Mouse (Mus musculus): ENCODE measurements around the gene Phgr1.

The Phgr1 gene

GRCm38 (mm10) chr2:118805756-118806155 lies 33.2 kb downstream of the Phgr1 start:
- no peaks in the 10 kb centered on the region for H3K9me3 ChIP-seq (ENCODE audit: low read length)
- TF ChIP-seq NANOG (IDR thresholded peaks at IDR 0.05; ENCODE audit: borderline replicate concordance, low read length) (no peak), POU5F1 (IDR thresholded peaks at IDR 0.05; ENCODE audit: borderline replicate concordance, low read length) (no peak)
- H3K27me3 ChIP-seq (ENCODE audit: insufficient read depth, low read length) = peaks cover 8% of the 10 kb centered on the region
- H3K4me3 ChIP-seq (replicated peaks; ENCODE audit: low read length) = no peak overlapping the region
- peaks cover 2% of the 10 kb centered on the region; the same call in 1 of the 2 replicates for H3K4me1 ChIP-seq (replicated peaks; ENCODE audit: low read depth, low read length)
- no peaks in the 10 kb centered on the region for H3K36me3 ChIP-seq (ENCODE audit: insufficient read depth, low read length)

DNA sequence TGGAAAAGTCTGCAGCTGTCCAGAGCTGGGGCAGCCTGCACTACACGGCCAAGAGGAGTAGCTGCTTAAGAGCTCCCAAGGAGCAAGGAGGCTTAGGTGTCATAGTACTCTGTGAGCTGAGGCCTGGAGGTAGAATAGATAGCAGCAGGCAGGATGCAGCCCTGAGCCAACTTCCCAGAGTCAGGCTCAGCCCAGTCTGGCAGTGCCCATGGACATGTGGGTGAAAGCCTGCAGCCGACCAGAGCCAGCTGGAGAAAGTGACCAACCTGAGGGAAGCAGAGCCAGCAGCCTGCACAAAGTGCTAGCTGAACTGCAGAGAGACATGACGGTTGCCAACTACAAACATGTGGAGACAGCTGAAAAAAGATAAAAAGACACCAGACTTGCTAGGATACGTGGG lies 34.3 kb downstream of the Phgr1 start:
- no peak for TF ChIP-seq POU5F1 (IDR thresholded peaks at IDR 0.05; ENCODE audit: borderline replicate concordance, low read length)
- TF ChIP-seq CTCF (conservative IDR thresholded peaks at IDR 0.05; ENCODE audit: low read length) = no peak
- no peak for TF ChIP-seq NANOG (IDR thresholded peaks at IDR 0.05; ENCODE audit: borderline replicate concordance, low read length)
- Histone ChIP-seq H3K4me1 (replicated peaks; ENCODE audit: low read depth, low read length) (peaks cover 4% of the 10 kb centered on the region; the same call in 1 of the 2 replicates), H3K9me3 (ENCODE audit: low read length) (no peaks in the 10 kb centered on the region), H3K27me3 (ENCODE audit: insufficient read depth, low read length) (peaks cover 14% of the 10 kb centered on the region), H3K36me3 (ENCODE audit: insufficient read depth, low read length) (no peaks in the 10 kb centered on the region), H3K4me3 (replicated peaks; ENCODE audit: low read length) (no peak overlapping the region)

GRCm38 (mm10) chr2:118810861-118811260 lies 38.3 kb downstream of the Phgr1 start:
- no peaks in the 10 kb centered on the region for H3K9me3 ChIP-seq (ENCODE audit: low read length)
- TF ChIP-seq POU5F1 (IDR thresholded peaks at IDR 0.05; ENCODE audit: borderline replicate concordance, low read length) (no peak), CTCF (conservative IDR thresholded peaks at IDR 0.05; ENCODE audit: low read length) (no peak), NANOG (IDR thresholded peaks at IDR 0.05; ENCODE audit: borderline replicate concordance, low read length) (no peak)
- peaks cover 15% of the 10 kb centered on the region for H3K4me1 ChIP-seq (replicated peaks; ENCODE audit: low read depth, low read length)
- no peak overlapping the region for H3K4me3 ChIP-seq (replicated peaks; ENCODE audit: low read length)
- peaks cover 15% of the 10 kb centered on the region for H3K27me3 ChIP-seq (ENCODE audit: insufficient read depth, low read length)
- peaks cover under 1% of the 10 kb centered on the region; the same call in 1 of the 2 replicates for H3K36me3 ChIP-seq (ENCODE audit: insufficient read depth, low read length)

DNA sequence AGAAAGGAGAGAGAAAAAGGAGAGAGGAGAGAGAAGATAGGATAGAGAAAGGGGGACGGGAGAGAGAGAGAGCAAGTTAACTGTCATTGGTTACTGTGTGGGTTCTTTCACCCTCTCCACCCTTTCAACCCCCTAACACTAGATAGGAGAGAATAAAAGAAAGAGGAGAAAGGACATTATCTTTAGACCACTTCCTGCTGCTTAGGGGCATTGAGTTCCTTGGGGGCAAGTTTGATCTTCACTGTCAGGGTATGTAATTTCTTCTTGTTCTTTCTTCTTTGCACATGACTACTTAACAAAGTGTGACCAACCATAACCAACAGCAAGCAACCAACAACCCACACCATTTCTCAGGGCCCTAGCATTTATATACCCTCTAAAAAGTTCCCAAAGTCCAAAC lies 40.2 kb downstream of the Phgr1 start:
- peaks cover 12% of the 10 kb centered on the region for H3K27me3 ChIP-seq (ENCODE audit: insufficient read depth, low read length)
- peaks cover 16% of the 10 kb centered on the region for H3K36me3 ChIP-seq (ENCODE audit: insufficient read depth, low read length)
- H3K9me3 ChIP-seq (ENCODE audit: low read length) = no peaks in the 10 kb centered on the region
- H3K4me1 ChIP-seq (replicated peaks; ENCODE audit: low read depth, low read length) = peaks cover 16% of the 10 kb centered on the region
- TF ChIP-seq NANOG (IDR thresholded peaks at IDR 0.05; ENCODE audit: borderline replicate concordance, low read length) (no peak), POU5F1 (IDR thresholded peaks at IDR 0.05; ENCODE audit: borderline replicate concordance, low read length) (no peak), CTCF (conservative IDR thresholded peaks at IDR 0.05; ENCODE audit: low read length) (no peak)
- no peak overlapping the region for H3K4me3 ChIP-seq (replicated peaks; ENCODE audit: low read length)

DNA sequence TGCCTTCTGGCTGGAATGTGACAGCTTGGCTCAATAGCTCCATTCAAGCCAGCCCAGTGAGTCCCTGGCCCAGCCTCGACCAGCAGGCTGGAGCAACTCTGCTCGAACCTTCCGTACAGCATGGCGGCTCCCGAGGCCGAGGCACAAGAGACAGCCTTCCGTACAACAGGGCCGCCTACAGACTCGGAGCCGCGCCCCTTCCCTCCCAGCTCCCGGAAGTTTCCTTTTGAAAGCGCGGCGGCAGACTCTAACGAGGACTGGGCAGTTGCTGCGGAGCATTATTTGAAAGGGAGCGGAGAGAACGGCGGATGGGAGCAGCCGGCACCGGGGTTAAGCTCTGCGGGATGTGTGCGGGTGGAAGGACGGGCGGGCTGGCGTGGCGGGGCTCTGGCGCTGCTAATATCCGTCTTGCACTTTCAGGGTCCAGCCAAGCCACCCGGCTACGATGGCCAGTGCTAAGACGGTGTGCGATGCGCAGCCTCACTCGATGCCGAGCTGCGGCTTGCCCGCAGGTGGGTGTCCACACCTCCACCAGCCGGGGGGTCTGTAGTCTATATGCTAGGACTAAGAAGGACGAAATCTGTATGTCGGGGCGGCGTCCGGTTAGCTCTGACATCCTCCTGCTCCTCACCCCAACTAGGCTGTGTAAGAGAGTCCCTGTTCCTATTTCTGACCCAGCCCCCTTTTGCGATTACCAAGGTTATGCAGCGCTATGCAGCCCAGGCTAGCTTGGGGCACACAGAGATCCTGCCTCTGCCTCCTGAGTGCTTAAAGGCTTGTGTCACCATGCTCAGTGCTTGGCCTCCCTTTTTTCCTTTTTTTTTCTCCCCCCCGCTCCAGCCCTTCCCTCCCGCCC lies 41.6 kb downstream of the Phgr1 start, which contains the start of gene Knstrn:
TSS of gene Knstrn (plus strand) at position 23 of the 856 bp plus-strand sequence.
- H3K9me3 ChIP-seq (ENCODE audit: low read length) = 0 out of 2 replicates have a peak, but pooled peaks cover 1% of the 10 kb centered on the region
- peak within 1 kb of the TSS; percentile 93 for H3K4me3 ChIP-seq (replicated peaks; ENCODE audit: low read length)
- peaks cover 30% of the 10 kb centered on the region for H3K36me3 ChIP-seq (ENCODE audit: insufficient read depth, low read length)
- peaks cover 16% of the 10 kb centered on the region for H3K4me1 ChIP-seq (replicated peaks; ENCODE audit: low read depth, low read length)
- peaks cover 12% of the 10 kb centered on the region for H3K27me3 ChIP-seq (ENCODE audit: insufficient read depth, low read length)
- TF ChIP-seq CTCF (conservative IDR thresholded peaks at IDR 0.05; ENCODE audit: low read length) (no peak), NANOG (IDR thresholded peaks at IDR 0.05; ENCODE audit: borderline replicate concordance, low read length) (no peak), POU5F1 (IDR thresholded peaks at IDR 0.05; ENCODE audit: borderline replicate concordance, low read length) (no peak)

DNA sequence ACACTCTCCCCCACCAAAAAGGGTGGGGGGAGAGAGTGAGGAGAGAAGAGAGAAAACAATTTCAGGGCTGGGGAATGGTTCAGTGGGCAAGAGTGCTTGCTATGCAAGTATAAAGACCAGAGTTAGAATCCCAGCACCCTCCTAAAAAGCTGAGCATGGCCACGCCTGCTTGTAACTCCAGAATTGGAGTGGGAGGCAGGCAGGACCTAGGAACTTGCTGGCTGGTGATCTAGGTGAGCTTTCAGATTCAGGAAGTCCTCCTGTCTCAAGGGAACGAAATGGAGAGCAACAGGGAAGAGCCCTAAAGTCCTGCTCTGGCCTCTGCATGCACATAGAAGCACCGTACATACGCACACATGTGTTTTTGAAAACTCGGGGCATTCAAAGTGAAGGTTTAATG lies 50.2 kb downstream of the Phgr1 start:
- no peaks in the 10 kb centered on the region for H3K27me3 ChIP-seq (ENCODE audit: insufficient read depth, low read length)
- H3K4me1 ChIP-seq (replicated peaks; ENCODE audit: low read depth, low read length) = 0 out of 2 replicates have a peak, but pooled peaks cover 8% of the 10 kb centered on the region
- no peak overlapping the region for H3K4me3 ChIP-seq (replicated peaks; ENCODE audit: low read length)
- TF ChIP-seq NANOG (IDR thresholded peaks at IDR 0.05; ENCODE audit: borderline replicate concordance, low read length) (no peak), POU5F1 (IDR thresholded peaks at IDR 0.05; ENCODE audit: borderline replicate concordance, low read length) (no peak), CTCF (conservative IDR thresholded peaks at IDR 0.05; ENCODE audit: low read length) (no peak)
- H3K36me3 ChIP-seq (ENCODE audit: insufficient read depth, low read length) = peaks cover 91% of the 10 kb centered on the region
- H3K9me3 ChIP-seq (ENCODE audit: low read length) = peaks cover 23% of the 10 kb centered on the region

DNA sequence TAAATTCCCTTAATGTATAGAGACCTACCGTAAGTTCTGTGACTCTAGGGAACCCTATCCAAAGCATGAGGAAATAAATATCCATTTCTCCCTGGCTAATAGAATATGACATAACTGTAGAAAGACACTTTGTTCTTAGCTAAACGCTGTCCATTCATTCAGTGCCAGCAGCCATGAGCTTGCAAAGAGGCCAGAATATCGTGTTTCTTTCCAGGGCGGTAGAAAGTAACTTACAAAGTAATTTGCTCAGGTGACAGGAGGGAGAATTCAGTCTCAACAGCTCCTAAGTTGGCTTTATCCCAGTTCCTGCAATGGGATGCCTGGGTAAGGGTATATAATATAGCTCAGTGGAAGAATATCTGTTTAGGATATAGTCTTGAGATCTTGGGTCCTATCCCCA lies 51.8 kb downstream of the Phgr1 start:
- H3K27me3 ChIP-seq (ENCODE audit: insufficient read depth, low read length) = no peaks in the 10 kb centered on the region
- TF ChIP-seq CTCF (conservative IDR thresholded peaks at IDR 0.05; ENCODE audit: low read length) (no peak), NANOG (IDR thresholded peaks at IDR 0.05; ENCODE audit: borderline replicate concordance, low read length) (no peak), POU5F1 (IDR thresholded peaks at IDR 0.05; ENCODE audit: borderline replicate concordance, low read length) (no peak)
- H3K4me3 ChIP-seq (replicated peaks; ENCODE audit: low read length) = no peak overlapping the region
- H3K36me3 ChIP-seq (ENCODE audit: insufficient read depth, low read length) = peaks cover 90% of the 10 kb centered on the region
- peaks cover 21% of the 10 kb centered on the region for H3K9me3 ChIP-seq (ENCODE audit: low read length)
- 0 out of 2 replicates have a peak, but pooled peaks cover 12% of the 10 kb centered on the region for H3K4me1 ChIP-seq (replicated peaks; ENCODE audit: low read depth, low read length)
